In genomic region chr3:27541841-27542240, GRCm38 (mm10) we compare ENCODE assay signal across 20 mouse cellular contexts.
"Had no signal": no experiment of that assay in that cellular context is flagged by ENCODE, and none has a peak within 500 bp of the region (broad histone marks: within the 10 kb centered on the region; RNA-seq: fewer than 3 reads in every experiment).

No protein-coding gene starts in this region.

- H3K4me3 ChIP-seq: gastrocnemius, adult 2 months; heart, embryonic 13.5 days; heart, embryonic 15.5 days; hindbrain, embryonic 10.5 days; hindbrain, embryonic 12.5 days; intestine, embryonic 15.5 days; layer of hippocampus, adult 2 months; limb, embryonic 13.5 days; limb, embryonic 15.5 days; liver, embryonic 12.5 days had no signal

- H3K27me3 ChIP-seq: heart, embryonic 13.5 days; heart, embryonic 15.5 days; hindbrain, embryonic 12.5 days; intestine, embryonic 15.5 days; limb, embryonic 13.5 days; limb, embryonic 15.5 days; liver, embryonic 12.5 days had no signal

- H3K9me3 ChIP-seq: heart, embryonic 13.5 days; heart, embryonic 15.5 days; hindbrain, embryonic 10.5 days; hindbrain, embryonic 12.5 days; intestine, embryonic 15.5 days; limb, embryonic 13.5 days; limb, embryonic 15.5 days; liver, embryonic 12.5 days had no signal

- H3K36me3 ChIP-seq: hindbrain, embryonic 12.5 days; intestine, embryonic 15.5 days had no signal

- H3K9ac ChIP-seq: heart, embryonic 13.5 days; heart, embryonic 15.5 days; hindbrain, embryonic 12.5 days; hindbrain, embryonic 14.5 days; intestine, embryonic 15.5 days; limb, embryonic 13.5 days; limb, embryonic 15.5 days; liver, embryonic 12.5 days had no signal

- H3K27ac ChIP-seq: gastrocnemius, adult 2 months; heart, embryonic 13.5 days; heart, embryonic 15.5 days; hindbrain, embryonic 10.5 days; hindbrain, embryonic 12.5 days; hindbrain, embryonic 14.5 days; intestine, embryonic 15.5 days; layer of hippocampus, adult 2 months; limb, embryonic 13.5 days; limb, embryonic 15.5 days; liver, embryonic 12.5 days had no signal

- H3K4me1 ChIP-seq: heart, embryonic 15.5 days; hindbrain, embryonic 10.5 days; hindbrain, embryonic 12.5 days; intestine, embryonic 15.5 days; limb, embryonic 13.5 days; limb, embryonic 15.5 days; liver, embryonic 12.5 days had no signal

- DNase-seq: gastrocnemius, adult 2 months; gastrocnemius, postnatal 10 days; gastrocnemius, postnatal 25 days; heart, postnatal 4 days; kidney, adult 18-20 months; kidney, adult 8-10 months; kidney, postnatal 10 days; kidney, postnatal 25 days; kidney, postnatal 4 days; left cerebral cortex, postnatal 4 days had no signal
